Mouse (Mus musculus) testis, adult 2 months (tissue): ENCODE data around the gene Gm48552.

Experiments used
- CTCF ChIP-seq: fragments of 200-500 bp; IDR thresholded peaks from 2 replicates; pipeline ENCODE4 v1.5.1; 2012; ENCODE audit warnings: low read depth, mild to moderate bottlenecking, inconsistent platforms, low read length, moderate library complexity; ENCODE audit not compliant: control insufficient read depth, insufficient read depth, insufficient replicate concordance
- POLR2A ChIP-seq: fragments of 200-500 bp; IDR thresholded peaks from 2 replicates; pipeline ENCODE4 v1.6.1; 2012; ENCODE audit warnings: low read depth, mild to moderate bottlenecking, inconsistent platforms, low read length, moderate library complexity; ENCODE audit not compliant: control insufficient read depth

DNA sequence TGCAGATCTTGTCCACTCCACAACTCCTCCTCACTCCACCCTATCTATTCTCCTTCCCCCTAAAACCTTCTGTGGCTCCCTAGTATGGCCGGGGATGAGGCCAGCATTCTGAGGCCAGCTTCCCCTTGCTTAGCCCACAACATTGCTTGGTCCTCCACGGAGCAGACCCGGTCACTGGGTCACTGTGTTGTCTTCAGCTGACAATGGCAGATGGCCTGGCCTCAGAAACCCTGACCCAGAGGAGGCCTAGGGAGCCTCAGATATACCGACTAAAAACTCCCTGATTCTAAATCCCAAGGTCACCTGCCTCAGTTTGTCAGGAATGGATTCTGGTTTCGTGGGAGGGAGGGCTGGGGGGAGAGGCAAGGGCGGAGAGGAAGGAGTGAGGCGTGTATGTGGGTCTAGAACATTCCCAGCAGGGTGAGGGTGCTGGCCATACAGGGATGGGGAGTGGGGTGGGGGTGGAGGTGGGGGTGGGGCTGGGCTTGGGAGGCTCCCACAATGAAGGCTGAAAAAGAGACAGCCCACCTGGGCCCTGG is 13.5 kb downstream of the Gm48552 start:
- TF ChIP-seq CTCF (no peak), POLR2A (no peak)
